Mouse (Mus musculus): ENCODE measurements around the gene Acsl5. TPM values are rescaled to one million over a fixed set of nuclear protein-coding genes. Genes with fewer than 3 reads are reported as not detected.

Acsl5 gene
- polyA plus RNA-seq, 1 experiment from 2014 or later = 21.8 TPM

DNA sequence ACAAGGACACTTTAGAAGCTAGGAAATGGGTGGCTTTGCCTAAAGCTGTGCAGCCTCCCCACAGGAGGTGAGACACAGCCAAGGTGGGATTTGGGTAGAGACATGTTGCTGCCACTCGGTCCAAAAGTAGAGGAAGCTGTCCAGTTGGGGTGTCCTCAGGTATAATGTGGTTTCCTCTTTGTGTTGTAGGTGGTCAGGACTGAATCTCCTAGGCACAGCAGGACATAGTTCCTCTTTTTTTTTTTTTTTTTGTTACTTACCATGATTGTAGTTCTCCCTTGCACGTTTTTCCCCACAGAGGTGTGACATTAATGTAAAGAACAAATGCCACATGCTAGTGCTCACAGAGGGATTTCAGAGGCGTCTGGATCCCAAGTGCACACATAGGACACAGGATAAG is 13.5 kb downstream of the Acsl5 start:
- H3K4me3 ChIP-seq (replicated peaks) = no peak overlapping the region
- no peaks in the 10 kb centered on the region for H3K36me3 ChIP-seq
- no peak overlapping the region for H3K27ac ChIP-seq (replicated peaks)
- no peak overlapping the region for H3K9ac ChIP-seq (replicated peaks)
- ATAC-seq (ENCODE audit: low FRiP score) = no peak
- WGBS = 76% methylated on average over 3 of the region's 3 CpGs
- H3K4me2 ChIP-seq = no peak overlapping the region
- H3K4me1 ChIP-seq = no peaks in the 10 kb centered on the region
- no peaks in the 10 kb centered on the region for H3K27me3 ChIP-seq (replicated peaks)
- H3K9me3 ChIP-seq (replicated peaks) = no peaks in the 10 kb centered on the region

DNA sequence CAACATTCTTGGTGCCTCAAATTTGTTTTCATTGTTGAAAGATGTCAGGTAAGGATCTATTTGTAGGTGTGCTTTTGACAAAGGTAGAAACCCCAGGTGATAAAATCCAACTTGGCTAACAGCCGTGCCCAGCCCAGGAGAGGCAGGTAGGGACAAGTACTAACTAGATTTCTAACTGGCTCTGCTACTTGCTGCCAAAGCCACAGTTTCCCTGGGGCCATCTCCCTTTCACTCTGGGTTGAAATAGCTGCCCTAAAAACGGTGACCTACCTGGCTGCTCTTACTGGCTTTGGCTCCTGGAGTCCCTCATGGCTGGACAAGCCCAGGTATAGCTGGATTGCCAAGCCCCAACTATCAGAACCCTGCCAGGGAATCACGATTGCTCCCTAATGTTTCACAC is 15.0 kb downstream of the Acsl5 start:
- Histone ChIP-seq H3K9ac (replicated peaks) (no peak overlapping the region), H3K27me3 (replicated peaks) (no peaks in the 10 kb centered on the region), H3K9me3 (replicated peaks) (no peaks in the 10 kb centered on the region), H3K27ac (replicated peaks) (no peak overlapping the region), H3K36me3 (no peaks in the 10 kb centered on the region), H3K4me2 (no peak overlapping the region), H3K4me3 (replicated peaks) (no peak overlapping the region), H3K4me1 (no peaks in the 10 kb centered on the region)
- ATAC-seq (ENCODE audit: low FRiP score) = no peak
- 88% methylated on average over 3 of the region's 3 CpGs for WGBS

DNA sequence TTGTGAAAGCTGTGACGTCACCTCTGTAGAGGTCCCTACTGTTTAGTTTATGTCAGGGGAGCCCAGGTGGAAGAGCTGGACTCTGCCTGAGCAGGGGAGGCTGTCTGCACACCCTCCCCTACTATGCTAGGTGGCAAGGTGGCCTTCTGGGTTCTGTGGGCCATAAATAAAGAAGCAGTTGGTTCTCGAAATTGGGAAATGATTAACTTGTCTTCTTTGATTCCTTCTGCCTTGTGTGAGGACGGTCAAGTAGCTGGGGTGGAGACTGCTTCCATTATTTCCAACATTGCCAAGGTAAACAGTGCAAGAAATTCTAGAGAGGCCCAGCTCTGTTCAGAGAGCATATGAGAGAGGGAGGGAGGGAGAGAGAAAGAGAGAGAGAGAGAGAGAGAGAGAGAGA is 16.4 kb downstream of the Acsl5 start:
- WGBS = 67% methylated on average over 3 of the region's 3 CpGs
- Histone ChIP-seq H3K9ac (replicated peaks) (no peak overlapping the region), H3K27me3 (replicated peaks) (no peaks in the 10 kb centered on the region), H3K4me1 (no peaks in the 10 kb centered on the region), H3K36me3 (no peaks in the 10 kb centered on the region), H3K27ac (replicated peaks) (no peak overlapping the region), H3K4me2 (no peak overlapping the region), H3K4me3 (replicated peaks) (no peak overlapping the region), H3K9me3 (replicated peaks) (no peaks in the 10 kb centered on the region)
- ATAC-seq (ENCODE audit: low FRiP score) = no peak

DNA sequence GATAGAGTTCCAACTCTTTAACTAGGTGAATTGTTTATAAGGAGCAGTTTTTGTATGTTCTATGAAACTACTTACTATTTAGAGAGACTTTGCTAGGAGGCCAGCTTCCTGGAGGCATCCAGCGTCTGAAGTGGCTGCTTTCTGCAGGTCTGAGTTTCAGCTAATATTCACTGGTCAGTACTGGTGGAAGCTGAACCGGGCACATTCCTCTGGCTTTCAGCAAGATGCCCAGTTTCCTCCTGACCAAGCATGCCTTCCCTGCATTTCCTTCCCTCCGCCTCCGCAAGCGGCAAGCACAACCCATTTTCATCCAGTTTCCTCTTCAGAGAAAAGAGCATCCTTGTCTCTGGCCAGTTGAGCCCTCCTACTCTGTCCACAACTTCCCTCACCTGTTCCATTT is 17.3 kb downstream of the Acsl5 start:
- H3K9ac ChIP-seq (replicated peaks) = no peak overlapping the region
- ATAC-seq (ENCODE audit: low FRiP score) = no peak
- H3K27me3 ChIP-seq (replicated peaks) = no peaks in the 10 kb centered on the region
- WGBS = 90% methylated on average over 5 of the region's 5 CpGs
- no peaks in the 10 kb centered on the region for H3K4me1 ChIP-seq
- H3K9me3 ChIP-seq (replicated peaks) = no peaks in the 10 kb centered on the region
- H3K4me3 ChIP-seq (replicated peaks) = no peak overlapping the region
- H3K36me3 ChIP-seq = no peaks in the 10 kb centered on the region
- H3K27ac ChIP-seq (replicated peaks) = no peak overlapping the region
- H3K4me2 ChIP-seq = no peak overlapping the region

DNA sequence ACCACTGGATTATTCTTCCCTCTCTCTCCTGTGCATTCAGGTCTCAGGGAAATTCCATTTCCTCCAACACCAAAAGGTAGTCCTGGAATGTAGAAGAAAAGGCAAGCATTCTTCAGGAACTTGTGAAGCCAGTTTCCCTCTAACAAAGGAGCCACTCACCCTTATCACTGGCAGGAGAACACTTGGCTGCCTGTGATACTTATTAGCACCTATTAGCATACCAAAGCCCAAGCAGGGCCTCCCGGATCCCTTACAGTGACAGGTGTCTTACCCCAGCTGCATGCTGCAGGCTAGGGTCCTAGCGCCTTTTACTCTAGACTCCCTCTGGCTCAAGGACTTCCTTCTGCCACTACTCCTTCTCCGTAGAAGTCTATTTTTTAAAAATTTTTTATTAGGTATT is 19.7 kb downstream of the Acsl5 start:
- no peaks in the 10 kb centered on the region for H3K4me1 ChIP-seq
- H3K36me3 ChIP-seq = no peaks in the 10 kb centered on the region
- H3K27me3 ChIP-seq (replicated peaks) = no peaks in the 10 kb centered on the region
- 30% methylated on average over 3 of the region's 3 CpGs for WGBS
- H3K27ac ChIP-seq (replicated peaks) = no peak overlapping the region
- H3K4me3 ChIP-seq (replicated peaks) = no peak overlapping the region
- no peak overlapping the region for H3K4me2 ChIP-seq
- H3K9ac ChIP-seq (replicated peaks) = no peak overlapping the region
- no peaks in the 10 kb centered on the region for H3K9me3 ChIP-seq (replicated peaks)
- ATAC-seq (ENCODE audit: low FRiP score) = no peak

DNA sequence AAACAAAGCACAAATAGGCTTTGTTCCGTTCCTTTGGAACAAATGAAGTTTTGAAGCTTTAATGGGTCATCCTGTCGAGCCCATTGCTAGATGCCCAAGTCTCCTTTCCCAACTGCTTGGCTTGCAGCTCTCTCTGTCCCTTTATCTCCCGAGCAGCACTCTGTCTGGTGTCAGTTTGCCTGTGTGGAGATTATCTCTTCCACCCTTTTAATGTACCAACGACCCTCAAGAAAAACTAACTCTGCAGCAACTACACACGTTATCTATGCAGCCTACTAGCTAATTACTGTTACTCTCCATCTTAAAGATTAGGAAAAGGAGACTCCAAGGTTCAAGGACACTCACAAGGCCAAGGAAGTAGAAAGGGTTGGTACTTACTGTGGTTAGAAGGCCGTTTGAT is 21.6 kb downstream of the Acsl5 start:
- H3K4me3 ChIP-seq (replicated peaks) = no peak overlapping the region
- no peaks in the 10 kb centered on the region for H3K27me3 ChIP-seq (replicated peaks)
- 87% methylated on average over 6 of the region's 6 CpGs for WGBS
- H3K36me3 ChIP-seq = no peaks in the 10 kb centered on the region
- no peaks in the 10 kb centered on the region for H3K9me3 ChIP-seq (replicated peaks)
- H3K27ac ChIP-seq (replicated peaks) = no peak overlapping the region
- no peak overlapping the region for H3K4me2 ChIP-seq
- no peak overlapping the region for H3K9ac ChIP-seq (replicated peaks)
- no peak for ATAC-seq (ENCODE audit: low FRiP score)
- H3K4me1 ChIP-seq = no peaks in the 10 kb centered on the region

DNA sequence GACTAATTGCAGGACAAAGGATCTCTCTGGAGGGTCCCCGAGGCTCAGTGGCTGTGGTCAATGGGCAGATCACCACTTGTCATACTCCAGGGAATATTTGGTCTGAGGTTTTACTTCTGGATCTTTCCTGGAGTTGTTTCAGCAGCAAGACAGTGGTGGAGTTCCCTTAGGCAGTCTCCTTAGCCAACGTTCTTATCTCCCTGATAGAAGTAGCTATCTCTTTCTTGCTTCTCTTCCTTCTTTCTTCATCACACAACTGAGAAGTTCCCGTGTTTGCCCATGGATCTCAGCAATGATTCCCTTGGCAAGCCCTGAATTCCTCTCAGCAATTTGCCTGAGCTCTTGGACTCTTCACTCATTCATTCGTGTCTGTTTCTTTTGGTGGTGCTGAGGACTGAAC is 24.4 kb downstream of the Acsl5 start:
- no peak for ATAC-seq (ENCODE audit: low FRiP score)
- no peak overlapping the region for H3K4me2 ChIP-seq
- H3K4me3 ChIP-seq (replicated peaks) = no peak overlapping the region
- no peaks in the 10 kb centered on the region for H3K36me3 ChIP-seq
- H3K9me3 ChIP-seq (replicated peaks) = no peaks in the 10 kb centered on the region
- H3K4me1 ChIP-seq = no peaks in the 10 kb centered on the region
- H3K27ac ChIP-seq (replicated peaks) = no peak overlapping the region
- no peaks in the 10 kb centered on the region for H3K27me3 ChIP-seq (replicated peaks)
- no peak overlapping the region for H3K9ac ChIP-seq (replicated peaks)
- WGBS = 82% methylated on average over 4 of the region's 4 CpGs

DNA sequence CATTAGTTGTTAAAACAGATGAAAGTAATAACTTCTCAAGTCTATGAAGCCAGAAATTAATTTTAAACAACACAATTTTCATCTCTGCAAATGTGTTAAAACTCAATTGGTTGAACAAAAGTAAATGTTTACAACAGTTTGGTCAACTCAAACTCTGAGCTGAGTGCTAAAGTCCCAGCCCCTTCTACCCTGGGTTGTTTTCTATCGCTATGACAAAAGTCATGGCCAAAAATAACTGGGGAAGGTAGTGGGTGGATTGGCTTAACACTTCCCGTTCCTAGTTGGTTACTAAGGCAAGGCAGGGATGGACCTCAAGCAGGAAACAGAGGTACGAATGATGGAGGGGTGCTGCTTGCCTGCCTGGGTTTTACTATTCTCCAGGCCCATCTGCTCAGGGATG is 25.0 kb downstream of the Acsl5 start:
- no peaks in the 10 kb centered on the region for H3K9me3 ChIP-seq (replicated peaks)
- H3K4me3 ChIP-seq (replicated peaks) = no peak overlapping the region
- ATAC-seq (ENCODE audit: low FRiP score) = no peak
- no peak overlapping the region for H3K27ac ChIP-seq (replicated peaks)
- no peaks in the 10 kb centered on the region for H3K4me1 ChIP-seq
- 91% methylated on average over 3 of the region's 3 CpGs for WGBS
- H3K27me3 ChIP-seq (replicated peaks) = no peaks in the 10 kb centered on the region
- H3K9ac ChIP-seq (replicated peaks) = no peak overlapping the region
- no peak overlapping the region for H3K4me2 ChIP-seq
- no peaks in the 10 kb centered on the region for H3K36me3 ChIP-seq

DNA sequence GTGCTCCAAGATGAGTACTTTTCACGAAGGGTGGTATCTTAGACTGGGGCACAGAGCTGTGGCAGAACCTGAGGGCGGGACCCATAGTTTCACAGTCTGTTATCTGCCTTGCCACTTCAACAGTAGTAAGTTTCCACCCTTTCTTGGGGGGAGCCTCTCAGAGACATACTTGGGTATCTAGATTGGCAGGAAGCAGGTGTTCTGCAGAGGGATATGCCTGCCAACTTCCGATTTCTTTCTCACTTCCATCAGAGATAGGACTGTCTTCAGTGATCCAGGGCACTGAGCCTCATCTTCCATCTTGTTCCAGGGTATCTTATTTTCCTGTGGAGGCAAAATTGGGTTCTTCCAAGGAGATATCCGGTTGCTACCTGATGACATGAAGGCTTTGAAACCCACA is 32.4 kb downstream of the Acsl5 start:
- H3K27ac ChIP-seq (replicated peaks) = no peak overlapping the region
- H3K9ac ChIP-seq (replicated peaks) = no peak overlapping the region
- 95% methylated on average over 4 of the region's 4 CpGs for WGBS
- H3K4me3 ChIP-seq (replicated peaks) = no peak overlapping the region
- ATAC-seq (ENCODE audit: low FRiP score) = no peak
- H3K9me3 ChIP-seq (replicated peaks) = no peaks in the 10 kb centered on the region
- no peak overlapping the region for H3K4me2 ChIP-seq
- no peaks in the 10 kb centered on the region for H3K4me1 ChIP-seq
- no peaks in the 10 kb centered on the region for H3K27me3 ChIP-seq (replicated peaks)
- peaks cover 7% of the 10 kb centered on the region for H3K36me3 ChIP-seq

DNA sequence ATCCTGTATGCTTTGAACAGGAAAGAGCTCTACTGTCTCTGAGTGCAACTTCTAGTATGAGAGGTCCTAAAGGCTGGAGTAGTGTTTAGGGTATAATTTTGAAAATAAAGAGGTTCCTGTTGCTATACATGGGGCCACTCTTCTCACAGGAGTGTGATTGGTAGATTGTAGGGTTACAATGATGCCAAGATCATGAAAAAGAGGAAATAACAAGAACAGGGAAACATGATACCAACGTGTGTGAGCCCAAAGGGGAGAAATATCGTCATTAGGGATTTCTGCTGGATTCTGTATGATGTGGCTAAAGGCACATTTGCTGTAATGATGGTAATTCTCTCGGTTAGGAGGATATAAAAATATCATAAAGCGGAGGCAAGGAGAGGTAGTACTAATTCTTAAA is 34.3 kb downstream of the Acsl5 start:
- H3K4me3 ChIP-seq (replicated peaks) = no peak overlapping the region
- no peak overlapping the region for H3K9ac ChIP-seq (replicated peaks)
- H3K27me3 ChIP-seq (replicated peaks) = no peaks in the 10 kb centered on the region
- ATAC-seq (ENCODE audit: low FRiP score) = no peak
- no peak overlapping the region for H3K4me2 ChIP-seq
- H3K36me3 ChIP-seq = peaks cover 11% of the 10 kb centered on the region
- no peaks in the 10 kb centered on the region for H3K4me1 ChIP-seq
- 87% methylated on average over 4 of the region's 4 CpGs for WGBS
- no peaks in the 10 kb centered on the region for H3K9me3 ChIP-seq (replicated peaks)
- no peak overlapping the region for H3K27ac ChIP-seq (replicated peaks)

DNA sequence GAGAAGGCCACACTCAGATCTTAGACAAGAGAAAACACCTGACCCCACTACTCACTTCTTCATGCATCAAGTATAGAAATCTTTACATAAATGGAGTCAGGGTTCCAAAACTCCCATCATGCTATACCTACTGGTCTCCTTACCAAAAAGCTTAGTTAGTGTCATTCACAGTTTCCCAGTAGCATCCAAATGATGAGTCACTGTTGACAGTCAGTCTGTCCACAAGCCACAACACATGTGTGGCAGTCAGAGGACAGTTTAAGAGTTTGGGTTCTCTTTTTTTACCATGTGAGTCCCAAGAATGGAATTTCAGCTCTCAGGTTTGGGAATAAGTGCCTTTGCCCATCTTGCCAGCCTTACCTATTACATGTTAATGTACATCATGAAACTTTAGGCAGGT is 37.2 kb downstream of the Acsl5 start:
- H3K4me1 ChIP-seq = no peaks in the 10 kb centered on the region
- H3K4me3 ChIP-seq (replicated peaks) = no peak overlapping the region
- peaks cover 11% of the 10 kb centered on the region for H3K36me3 ChIP-seq
- H3K4me2 ChIP-seq = no peak overlapping the region
- no peaks in the 10 kb centered on the region for H3K9me3 ChIP-seq (replicated peaks)
- H3K27me3 ChIP-seq (replicated peaks) = no peaks in the 10 kb centered on the region
- H3K9ac ChIP-seq (replicated peaks) = no peak overlapping the region
- ATAC-seq (ENCODE audit: low FRiP score) = no peak
- H3K27ac ChIP-seq (replicated peaks) = no peak overlapping the region

DNA sequence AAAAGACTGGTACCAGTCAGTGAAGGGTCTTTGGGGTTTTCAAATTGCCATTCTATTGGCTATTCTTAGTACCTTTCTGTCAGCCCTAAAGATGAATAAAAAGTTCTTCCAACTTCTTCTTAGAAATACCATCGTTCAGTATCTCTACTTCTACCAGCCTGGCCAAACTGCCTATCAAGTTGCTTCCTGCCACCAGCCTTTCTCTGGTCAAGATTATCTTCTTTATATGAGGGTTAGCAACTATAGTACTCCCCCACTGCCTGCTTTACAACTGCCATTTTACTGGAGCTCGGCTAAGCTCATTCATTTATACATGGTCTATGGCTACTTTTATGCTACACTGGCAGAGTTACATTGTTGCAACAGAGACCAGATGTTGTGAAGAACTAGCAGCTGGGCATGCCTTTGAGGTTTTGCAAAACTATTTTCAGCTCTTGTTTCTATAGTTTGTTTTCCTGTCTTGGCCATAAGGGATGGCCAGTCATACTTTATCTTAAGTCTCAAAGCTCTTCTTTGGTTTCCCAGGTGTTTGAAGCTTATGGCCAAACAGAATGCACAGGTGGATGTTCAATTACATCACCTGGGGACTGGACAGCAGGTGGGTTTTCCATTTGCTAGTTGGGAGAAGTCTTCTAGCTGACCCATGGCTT is 39.0 kb downstream of the Acsl5 start:
- Histone ChIP-seq H3K4me1 (no peaks in the 10 kb centered on the region), H3K4me2 (no peak overlapping the region), H3K27ac (replicated peaks) (no peak overlapping the region), H3K9me3 (replicated peaks) (no peaks in the 10 kb centered on the region), H3K27me3 (replicated peaks) (no peaks in the 10 kb centered on the region), H3K4me3 (replicated peaks) (no peak overlapping the region), H3K36me3 (peaks cover 17% of the 10 kb centered on the region), H3K9ac (replicated peaks) (no peak overlapping the region)
- 92% methylated on average over 2 of the region's 2 CpGs for WGBS
- no peak for ATAC-seq (ENCODE audit: low FRiP score)
